Mouse (Mus musculus) spleen, postnatal 14 days (tissue): ENCODE measurements at regions not wholly inside any gene's neighbourhood (a gene's known extent, or its start where the extent isn't known, plus 50 kb on each side); places are given as distances from the start of the nearest gene placed in this dataset.
"Not testable (repeated sequence)": the region's sequence is repeated elsewhere in the genome, so short reads cannot be mapped to it uniquely, and the experiment has no call there.

Source experiments
- DNase-seq, 2 experiments: peaks; one replicate each; pipeline ENCODE4 v3.0.0; 2021 to 2022; ENCODE audit warnings: low spot score in 2 of 2

GRCm38 (mm10) chrX:162359767-162360545 lies 200.4 kb upstream of the Nhs start:
- no peak for DNase-seq

GRCm38 (mm10) chrX:162348341-162348740 lies 188.8 kb upstream of the Nhs start:
- DNase-seq: no peak

GRCm38 (mm10) chrX:162347886-162348285 lies 188.4 kb upstream of the Nhs start:
- DNase-seq: no peak

GRCm38 (mm10) chrX:162345497-162346143 lies 186.1 kb upstream of the Nhs start:
- DNase-seq: no peak

DNA sequence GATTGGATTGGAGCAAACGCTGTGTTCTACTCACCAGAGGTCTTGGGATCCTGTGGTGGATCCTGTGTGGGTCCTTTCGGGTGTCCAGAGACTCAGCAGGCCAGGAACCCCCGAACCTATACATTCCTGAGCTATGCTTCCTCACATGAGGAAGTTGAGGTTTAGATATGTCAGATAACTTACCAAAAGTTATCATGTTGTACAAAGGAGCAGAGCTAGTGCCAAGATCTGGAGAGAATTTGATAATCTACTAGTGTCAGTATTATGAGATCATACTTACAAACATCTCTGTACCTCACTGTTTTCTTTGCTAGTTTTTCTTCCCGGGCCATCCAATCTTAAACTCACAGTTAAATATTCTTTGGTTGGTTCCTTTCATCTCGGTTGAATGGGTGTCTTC lies 172.6 kb upstream of the Nhs start:
- DNase-seq: no peak

DNA sequence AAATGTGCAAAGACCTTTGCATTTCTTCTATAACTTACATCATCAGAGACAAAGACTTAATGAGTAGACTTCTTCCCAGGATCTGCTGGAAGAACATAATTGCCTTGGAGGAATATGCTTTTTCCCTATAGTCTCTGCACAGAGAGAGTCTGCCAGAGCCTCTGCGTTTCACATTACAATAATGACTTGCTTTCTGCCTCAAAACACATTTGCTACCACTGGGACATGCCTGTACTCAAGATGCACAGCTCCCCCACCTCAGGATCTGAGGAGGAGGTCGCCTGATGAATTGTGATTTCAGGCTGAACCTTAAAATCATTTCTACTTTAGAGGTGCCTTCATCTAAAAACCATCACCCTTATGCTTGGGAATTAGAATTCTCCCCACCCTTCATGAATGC lies 148.1 kb upstream of the Nhs start:
- no peak for DNase-seq

- no peak for DNase-seq
Observed at GRCm38 (mm10) chrX:162304145-162304544, 144.6 kb upstream of the Nhs start.

GRCm38 (mm10) chrX:162302788-162303187 lies 143.3 kb upstream of the Nhs start:
- DNase-seq: no peak

DNA sequence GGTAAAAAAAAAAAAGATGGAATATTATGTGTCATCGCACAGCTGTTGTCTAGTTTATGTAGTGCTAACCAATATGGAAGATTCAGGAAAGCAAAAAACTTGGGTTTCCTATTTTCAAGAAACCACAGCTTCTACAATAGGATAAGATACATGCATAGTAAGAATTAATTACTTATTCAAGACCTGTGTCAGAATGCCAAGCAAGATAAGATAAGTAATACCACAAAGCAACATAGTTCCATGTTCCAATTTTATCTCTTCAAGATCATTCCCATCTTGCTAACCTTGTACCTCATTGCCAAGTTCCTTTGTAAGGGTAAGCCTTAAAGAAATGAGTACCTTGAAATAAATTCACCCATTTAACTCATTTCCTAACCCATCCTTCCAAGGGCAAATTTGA lies 131.7 kb upstream of the Nhs start:
- DNase-seq: no peak

DNA sequence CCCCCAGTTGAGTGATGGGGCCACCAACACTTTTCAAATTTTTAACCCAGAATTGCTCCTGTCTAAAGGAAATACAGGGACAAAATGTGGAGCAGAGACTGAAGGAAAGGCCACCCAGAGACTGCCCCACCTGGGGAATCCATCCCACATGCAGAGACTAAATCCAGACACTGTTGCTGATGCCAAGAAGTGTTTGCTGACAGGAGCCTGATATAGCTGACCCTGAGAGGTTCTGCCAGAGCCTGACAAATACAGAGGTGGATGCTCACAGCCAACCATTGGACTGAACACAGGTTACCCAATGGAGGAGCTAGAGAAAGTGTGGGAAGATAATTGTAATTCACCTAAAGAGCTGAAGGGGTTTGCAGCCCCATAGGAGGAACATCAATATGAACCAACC lies 126.6 kb upstream of the Nhs start:
- DNase-seq: not testable (repeated sequence)

GRCm38 (mm10) chrX:162284252-162284651 lies 124.7 kb upstream of the Nhs start:
- DNase-seq: peak; percentile 17 to 18

GRCm38 (mm10) chrX:162282690-162283089 lies 123.2 kb upstream of the Nhs start:
- DNase-seq: no peak

GRCm38 (mm10) chrX:162278834-162279708 lies 119.5 kb upstream of the Nhs start:
- peak in 1 of 2 experiments; percentile 22 for DNase-seq

- no peak for DNase-seq
Observed at GRCm38 (mm10) chrX:162274581-162274980, 115.1 kb upstream of the Nhs start.

DNA sequence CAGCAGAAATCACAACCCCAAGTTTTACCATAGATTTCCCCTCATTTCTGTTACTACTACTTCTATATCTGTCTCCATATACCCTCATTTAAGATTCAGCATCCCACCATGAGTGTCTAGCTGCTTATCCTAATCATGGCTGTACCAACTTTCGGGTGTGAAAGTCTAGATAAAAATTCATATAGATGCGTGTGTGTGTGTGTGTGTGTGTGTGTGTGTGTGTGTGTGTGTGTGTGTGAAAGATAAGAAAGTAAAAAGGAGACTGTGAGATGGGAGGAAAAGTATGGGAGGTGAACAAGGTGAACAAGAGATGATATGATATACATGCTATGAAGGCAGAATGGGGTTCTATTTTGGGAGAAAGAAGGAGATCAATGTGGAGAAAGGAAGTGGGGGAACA lies 111.7 kb upstream of the Nhs start:
- DNase-seq: no peak

- no peak for DNase-seq
Observed at GRCm38 (mm10) chrX:162268918-162269317, 109.4 kb upstream of the Nhs start.

GRCm38 (mm10) chrX:162268112-162268511 lies 108.6 kb upstream of the Nhs start:
- DNase-seq: no peak

GRCm38 (mm10) chrX:162267679-162268078 lies 108.1 kb upstream of the Nhs start:
- no peak for DNase-seq

DNA sequence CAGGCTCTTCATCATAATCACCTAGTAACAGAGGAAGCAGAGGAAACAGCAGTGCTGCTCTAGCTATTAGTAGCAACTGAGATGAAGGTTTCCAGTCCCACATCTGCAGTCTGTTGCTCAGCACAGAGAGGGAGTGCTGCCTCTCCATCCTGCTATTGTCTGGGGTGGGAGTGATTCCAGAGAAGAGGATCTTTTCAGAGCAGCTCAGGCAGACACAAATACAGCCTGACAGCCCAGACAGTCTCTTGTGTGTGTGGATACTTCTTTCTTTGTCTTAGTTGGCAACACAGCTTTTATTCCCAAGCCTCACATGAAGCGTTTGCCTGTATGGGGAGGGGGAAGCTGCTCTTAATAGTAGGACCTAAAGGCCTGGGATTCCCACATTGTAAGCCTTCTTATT lies 107.2 kb upstream of the Nhs start:
- DNase-seq: no peak

GRCm38 (mm10) chrX:162257398-162257797 lies 97.9 kb upstream of the Nhs start:
- no peak for DNase-seq

- no peak for DNase-seq
Observed at GRCm38 (mm10) chrX:162255873-162256272, 96.3 kb upstream of the Nhs start.

DNA sequence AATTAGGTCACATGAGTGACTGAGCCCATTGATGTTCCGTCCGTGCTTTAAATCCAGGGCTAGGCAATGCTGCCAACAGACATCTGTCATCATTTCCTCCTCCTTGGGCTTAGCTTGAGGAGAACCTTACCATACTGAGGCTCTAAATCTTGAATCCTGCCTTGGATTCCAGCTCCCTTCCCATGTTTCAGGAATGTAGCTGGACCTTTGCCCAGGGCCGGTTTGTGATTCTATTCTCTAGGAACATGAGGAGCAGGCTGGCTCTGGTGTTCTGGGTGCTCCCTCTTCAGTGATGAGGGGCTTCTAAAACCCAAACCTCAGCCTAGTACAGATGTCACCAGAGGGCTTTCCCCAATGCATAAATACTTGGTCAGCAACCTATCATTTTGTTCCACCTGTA lies 81.8 kb upstream of the Nhs start:
- DNase-seq: no peak
